Mouse (Mus musculus) liver, postnatal 0 days (tissue): ENCODE results near the gene Mfsd14a. TPM values are rescaled to one million over a fixed set of nuclear protein-coding genes. Genes with fewer than 3 reads are reported as not detected.
"Not testable (repeated sequence)": the region's sequence is repeated elsewhere in the genome, so short reads cannot be mapped to it uniquely, and the experiment has no call there.

Experiments used
- ATAC-seq: fragments of 200-750 bp; cut with Nextera tagmentation; 2 replicates; pipeline ENCODE4 v1.8.0; 2017; ENCODE audit warnings: mild to moderate bottlenecking, moderate library complexity
- DNase-seq: peaks from one replicate; pipeline ENCODE4 v3.0.0-alpha.2; 2016
- H3K27ac ChIP-seq: fragments of 300-500 bp; sonication (generic); 2 replicates; pipeline ENCODE4 v1.5.1; 2014; ENCODE audit warnings: antibody characterized with exemption, moderate library complexity, mild to moderate bottlenecking, low read depth
- H3K27me3 ChIP-seq: fragments of 300-500 bp; sonication (generic); 2 replicates; pipeline ENCODE4 v1.6.1; 2014; ENCODE audit warnings: low read length, control low read depth, mixed read lengths; ENCODE audit not compliant: insufficient read depth
- H3K36me3 ChIP-seq: fragments of 300-500 bp; sonication (generic); replicated peaks from 2 replicates; pipeline ENCODE4 v1.6.1; 2014; ENCODE audit warnings: mild to moderate bottlenecking, control low read depth, low read length, moderate library complexity, mixed read lengths; ENCODE audit not compliant: insufficient read depth
- H3K4me1 ChIP-seq: fragments of 300-500 bp; sonication (generic); 2 replicates; pipeline ENCODE4 v1.6.1; 2014; ENCODE audit warnings: antibody characterized with exemption, mild to moderate bottlenecking, control low read depth; ENCODE audit not compliant: insufficient read depth
- H3K4me2 ChIP-seq: fragments of 300-500 bp; sonication (generic); 2 replicates; pipeline ENCODE4 v1.6.1; 2014; ENCODE audit warnings: low read depth, mild to moderate bottlenecking, low read length, moderate library complexity, mixed read lengths
- H3K4me3 ChIP-seq: fragments of 300-500 bp; sonication (generic); 2 replicates; pipeline ENCODE4 v1.5.1; 2014; ENCODE audit warnings: low read depth, low read length
- H3K9ac ChIP-seq: fragments of 300-500 bp; sonication (generic); replicated peaks from 2 replicates; pipeline ENCODE4 v1.6.1; 2014; ENCODE audit warnings: mild to moderate bottlenecking, moderate library complexity
- H3K9me3 ChIP-seq: fragments of 300-500 bp; sonication (generic); 2 replicates; pipeline ENCODE4 v1.6.1; 2016; ENCODE audit warnings: mild to moderate bottlenecking, control low read depth, low read length, mixed read lengths
- CTCF ChIP-seq: sonication (generic); IDR thresholded peaks from 2 replicates; pipeline ENCODE4 v1.5.1; 2016; ENCODE audit warnings: antibody characterized with exemption, low read depth
- EP300 ChIP-seq: IDR thresholded peaks from 2 replicates; pipeline ENCODE4 v1.6.1; 2016; ENCODE audit warnings: antibody characterized with exemption, low read depth, mild to moderate bottlenecking
- WGBS: fragments of 180-500 bp; shearing (Covaris S2); extraction: QIAGEN DNeasy Blood & Tissue Kit; methylation state at CpG from one replicate; pipeline ENCODE4 v1.1.7; 2014; ENCODE audit not compliant: insufficient replicate concordance; 5-methylcytosine and 5-hydroxymethylcytosine counted together
- polyA plus RNA-seq: library from polyadenylated mRNA; unstranded; fragments of >200 nt; fragmentation: Nextera tagmentation; extraction: Ambion mirVana; gene quantifications from 2 replicates; pipeline ENCODE4 v1.2.1, GENCODE M21; 2015

The Mfsd14a gene
- polyA plus RNA-seq, 1 experiment from 2014 or later = 30.5 TPM

DNA sequence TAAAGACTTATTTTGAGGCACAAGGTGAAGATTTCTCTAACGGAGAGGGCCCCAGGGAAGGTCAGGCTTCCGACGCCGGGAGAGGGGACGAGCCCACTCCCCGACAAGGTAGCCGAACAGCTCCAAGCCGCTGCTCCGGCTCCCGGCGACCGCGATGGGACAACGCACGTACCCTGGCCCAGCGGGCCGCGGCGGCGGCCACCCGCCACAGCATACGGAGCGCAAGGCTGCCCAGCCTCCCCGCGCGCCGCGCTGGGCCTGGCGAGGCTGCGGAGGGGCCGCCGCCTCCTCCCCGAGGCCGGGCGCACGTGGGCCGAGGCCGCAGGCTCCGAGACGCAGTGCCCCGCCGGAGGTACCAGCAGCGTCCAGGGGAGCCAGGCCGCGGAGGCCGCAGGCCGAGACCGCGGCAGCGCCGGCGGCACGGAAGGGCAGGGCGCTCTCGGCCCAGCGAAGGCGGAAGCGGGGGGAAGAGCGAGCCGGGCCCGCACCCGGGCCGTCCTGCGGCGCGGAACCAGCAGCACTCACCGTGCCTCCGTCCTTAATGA lies 535 bp downstream of the Mfsd14a start:
- peak overlapping the region; percentile 78 for H3K9ac ChIP-seq
- DNase-seq = no peak
- H3K27me3 ChIP-seq = no peaks in the 10 kb centered on the region
- peak overlapping the region; percentile 80 for H3K4me3 ChIP-seq
- peak; percentile 75 for ATAC-seq
- no peaks in the 10 kb centered on the region for H3K36me3 ChIP-seq
- H3K4me1 ChIP-seq = peaks cover 39% of the 10 kb centered on the region
- TF ChIP-seq CTCF (no peak), EP300 (no peak)
- peak overlapping the region; percentile 93 for H3K27ac ChIP-seq
- under 1% methylated on average over 59 of the region's 68 CpGs for WGBS
- peak overlapping the region; percentile 77 for H3K4me2 ChIP-seq
- no peaks in the 10 kb centered on the region for H3K9me3 ChIP-seq

DNA sequence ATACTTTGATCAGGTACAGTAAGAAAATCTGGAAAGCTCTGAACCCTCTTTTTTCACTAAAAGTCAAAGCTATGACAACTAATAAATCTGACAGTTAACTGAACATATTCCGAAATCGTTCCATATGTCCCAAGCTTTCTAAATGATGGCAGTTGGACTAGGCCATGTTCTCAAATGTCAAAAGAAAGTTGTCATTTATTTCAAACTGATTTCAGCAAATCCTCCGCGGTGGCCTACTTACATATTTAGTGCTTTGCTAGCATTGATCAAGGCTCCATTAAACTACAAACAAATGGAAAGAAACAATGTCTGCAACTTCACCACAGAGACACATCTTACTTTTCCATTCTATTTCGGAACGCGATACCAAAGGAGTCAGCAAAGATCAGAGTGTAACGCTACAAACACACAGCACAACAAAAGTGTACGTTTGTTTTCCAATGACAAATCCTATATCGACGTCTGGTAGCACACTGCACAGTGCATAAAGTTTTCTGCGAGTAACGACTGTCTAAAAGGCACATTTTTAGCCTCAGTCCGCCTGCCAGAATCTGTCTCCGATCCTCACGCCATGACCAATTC lies 1.1 kb downstream of the Mfsd14a start:
- Histone ChIP-seq H3K9ac (peak overlapping the region; percentile 78), H3K4me3 (peak overlapping the region; percentile 80), H3K27me3 (no peaks in the 10 kb centered on the region), H3K27ac (peak overlapping the region; percentile 93), H3K4me1 (peaks cover 44% of the 10 kb centered on the region), H3K36me3 (no peaks in the 10 kb centered on the region), H3K4me2 (peak overlapping the region; percentile 77), H3K9me3 (no peaks in the 10 kb centered on the region)
- no peak for ATAC-seq
- WGBS = 5% methylated on average over 16 of the region's 16 CpGs
- no peak for DNase-seq
- TF ChIP-seq CTCF (no peak), EP300 (no peak)

DNA sequence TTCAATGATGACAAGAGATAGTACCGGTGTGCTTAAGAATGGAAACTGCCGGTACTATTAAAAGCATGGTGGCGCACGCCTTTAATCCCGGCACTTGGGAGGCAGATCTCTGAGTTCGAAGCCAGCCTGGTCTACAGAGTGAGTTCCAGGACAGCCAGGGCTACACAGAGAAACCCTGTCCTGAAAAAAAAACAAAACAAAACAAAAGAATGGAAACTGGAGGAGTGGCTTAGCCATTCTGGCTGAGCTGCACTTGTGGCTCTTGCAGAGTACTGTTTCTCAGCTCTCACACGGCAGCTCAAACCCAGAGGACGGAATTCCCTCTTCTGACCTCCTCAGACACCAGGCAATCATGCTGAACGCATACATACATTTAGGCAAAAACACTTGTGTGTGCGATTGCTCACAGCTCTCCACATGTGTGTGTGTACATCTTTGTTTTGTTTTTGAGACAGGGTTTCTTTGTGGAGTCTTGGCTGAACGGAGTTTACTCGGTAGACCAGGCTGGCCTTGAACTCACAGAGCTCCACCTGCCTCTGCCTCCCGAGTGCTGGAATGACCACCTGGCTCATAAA lies 2.5 kb downstream of the Mfsd14a start:
- TF ChIP-seq EP300 (no peak), CTCF (no peak)
- Histone ChIP-seq H3K27me3 (no peaks in the 10 kb centered on the region), H3K9me3 (no peaks in the 10 kb centered on the region), H3K36me3 (no peaks in the 10 kb centered on the region), H3K27ac (no peak overlapping the region), H3K4me2 (peak overlapping the region; percentile 77), H3K4me1 (peaks cover 48% of the 10 kb centered on the region), H3K4me3 (no peak overlapping the region), H3K9ac (no peak overlapping the region)
- DNase-seq = no peak
- WGBS = 72% methylated on average over 13 of the region's 13 CpGs
- no peak for ATAC-seq

DNA sequence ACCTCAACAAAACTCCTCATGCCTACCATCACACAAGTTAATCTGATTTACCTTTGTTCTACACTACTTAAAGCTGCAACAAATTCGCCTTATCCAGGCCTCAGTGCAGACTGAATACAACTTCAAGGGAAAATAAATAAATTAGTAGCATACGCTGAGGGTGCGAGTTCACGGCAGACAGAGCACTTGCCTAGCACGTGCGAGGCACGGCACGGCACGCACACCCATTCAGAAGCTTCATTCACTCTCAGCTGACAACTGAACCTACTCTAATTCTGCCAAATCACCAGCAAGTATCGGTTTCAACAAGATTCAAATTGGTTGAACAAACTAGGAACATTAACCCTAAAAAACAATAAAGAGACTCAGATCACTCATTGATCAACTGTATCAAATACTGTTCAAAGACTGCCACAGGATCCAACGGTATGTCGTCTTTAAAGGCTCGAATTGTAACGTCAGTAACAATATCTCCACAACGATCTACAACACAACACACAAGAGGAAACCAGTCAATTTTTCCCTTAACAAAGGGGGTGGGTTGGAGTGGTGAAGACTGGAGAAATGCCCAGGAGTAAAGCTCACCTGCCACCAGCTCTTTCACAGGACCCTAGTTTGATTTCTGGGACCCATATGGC lies 3.4 kb downstream of the Mfsd14a start:
- Histone ChIP-seq H3K4me1 (peaks cover 48% of the 10 kb centered on the region), H3K4me3 (no peak overlapping the region), H3K27me3 (no peaks in the 10 kb centered on the region), H3K4me2 (0 out of 2 replicates have a peak overlapping the region, but pooled peaks have one; percentile 19), H3K9ac (no peak overlapping the region), H3K9me3 (no peaks in the 10 kb centered on the region), H3K27ac (no peak overlapping the region), H3K36me3 (no peaks in the 10 kb centered on the region)
- DNase-seq (no peak), ATAC-seq (no peak)
- 74% methylated on average over 15 of the region's 15 CpGs for WGBS
- TF ChIP-seq EP300 (no peak), CTCF (no peak)

DNA sequence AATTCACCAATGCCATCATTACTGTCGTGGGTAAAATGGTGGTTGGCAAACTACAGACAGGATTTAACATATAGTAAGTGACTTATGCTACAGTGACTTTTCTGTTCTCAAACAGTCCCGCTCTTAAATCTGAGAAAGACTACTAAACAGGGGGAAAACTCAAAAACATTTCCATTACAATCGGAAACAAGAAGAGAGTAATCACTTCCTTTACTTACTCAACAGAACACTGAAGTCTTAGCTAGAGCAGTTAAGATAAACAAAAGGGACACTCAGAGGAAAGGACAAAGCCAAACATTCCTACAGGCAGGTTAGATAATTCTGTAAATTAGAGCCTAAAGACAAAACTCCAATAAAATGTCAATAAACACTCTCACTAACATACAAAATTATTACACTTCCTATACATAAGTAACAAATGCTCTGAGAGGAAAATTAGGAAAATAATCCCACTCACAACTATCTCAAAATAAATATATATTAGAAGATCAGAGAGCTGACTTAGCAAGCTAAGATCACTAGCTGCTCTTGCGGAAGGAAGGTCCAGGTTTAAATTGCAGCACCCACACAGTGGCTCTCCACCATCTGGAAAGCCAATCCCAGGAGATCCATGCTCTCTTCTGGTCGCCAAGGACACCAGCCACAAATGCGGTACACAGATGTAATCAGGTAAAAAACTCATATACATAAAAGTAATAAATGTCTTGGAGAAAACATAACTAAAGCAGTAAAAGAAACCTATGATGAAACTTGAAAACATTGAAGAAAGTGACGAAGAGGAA lies 6.1 kb downstream of the Mfsd14a start:
- Histone ChIP-seq H3K36me3 (no peaks in the 10 kb centered on the region), H3K4me2 (no peak overlapping the region), H3K4me1 (peaks cover 43% of the 10 kb centered on the region), H3K4me3 (no peak overlapping the region), H3K27ac (no peak overlapping the region), H3K9ac (no peak overlapping the region), H3K9me3 (no peaks in the 10 kb centered on the region), H3K27me3 (no peaks in the 10 kb centered on the region)
- WGBS = 74% methylated on average over 7 of the region's 7 CpGs
- ATAC-seq (no peak), DNase-seq (no peak)
- TF ChIP-seq CTCF (no peak), EP300 (no peak)

DNA sequence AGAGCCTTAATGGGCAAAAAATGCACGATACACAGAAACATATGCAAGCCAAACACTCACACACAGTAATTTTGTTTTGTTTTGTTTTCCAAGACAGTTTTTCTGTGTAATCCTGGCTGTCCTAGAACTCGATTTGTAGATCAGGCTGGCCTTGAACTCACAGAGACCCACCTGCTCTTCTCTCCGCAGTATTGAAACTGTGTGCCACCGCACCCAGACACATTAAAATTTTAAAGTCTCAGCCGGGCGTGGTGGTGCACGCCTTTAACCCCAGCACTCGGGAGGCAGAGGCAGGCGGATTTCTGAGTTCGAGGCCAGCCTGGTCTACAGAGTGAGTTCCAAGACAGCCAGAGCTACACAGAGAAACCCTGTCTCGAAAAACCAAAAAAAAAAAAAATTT lies 8.4 kb downstream of the Mfsd14a start:
- DNase-seq, H3K27ac ChIP-seq, H3K36me3 ChIP-seq, H3K4me2 ChIP-seq, H3K9ac ChIP-seq, H3K4me3 ChIP-seq, H3K27me3 ChIP-seq, H3K9me3 ChIP-seq, ATAC-seq: not testable (repeated sequence)
- H3K4me1 ChIP-seq = peaks cover 32% of the 10 kb centered on the region
- WGBS = 81% methylated on average over 11 of the region's 11 CpGs
